17 mouse cellular contexts compared by ENCODE assay signal in genomic region chr2:160207226-160207625, GRCm38 (mm10).
DNase-seq lines count a peak whose midpoint lies in the region; ATAC-seq and TF ChIP-seq lines count a peak whose summit lies in the region.
"Had no signal": no experiment of that assay in that cellular context is flagged by ENCODE, and none has a peak within 500 bp of the region (broad histone marks: within the 10 kb centered on the region; RNA-seq: fewer than 3 reads in every experiment).

No protein-coding gene starts in this region.

- H3K27me3 ChIP-seq in heart, postnatal 0 days (ENCODE audit: control insufficient read depth, insufficient read depth, low read length) = no peaks in the 10 kb centered on the region
- H3K27me3 ChIP-seq in thymus, adult 2 months (ENCODE audit: control insufficient read depth, insufficient read depth, low read length) = no peaks in the 10 kb centered on the region
- peaks cover 16% of the 10 kb centered on the region; the same call in 1 of the 2 replicates for H3K27me3 ChIP-seq in limb, embryonic 10.5 days (ENCODE audit: low read depth, poor library complexity, severe bottlenecking)
- no peaks in the 10 kb centered on the region for H3K27me3 ChIP-seq in hindbrain, embryonic 14.5 days (ENCODE audit: control insufficient read depth, insufficient read depth, low read length)
- H3K27me3 ChIP-seq: heart, embryonic 13.5 days had no signal

- ATAC-seq in heart, postnatal 0 days (ENCODE audit: insufficient read depth, low read depth) = no peak
- ATAC-seq in hindbrain, embryonic 14.5 days (ENCODE audit: low FRiP score) = no peak

- peak; percentile 16 for TF ChIP-seq CTCF in heart, postnatal 0 days (IDR thresholded peaks at IDR 0.05; ENCODE audit: low read depth)
- no peak for TF ChIP-seq CTCF in thymus, adult 2 months (IDR thresholded peaks at IDR 0.05; ENCODE audit: borderline replicate concordance, control insufficient read depth, extremely low read depth, insufficient read depth, low read length, poor library complexity)

- no peak for DNase-seq in heart, postnatal 0 days (ENCODE audit: low spot score)
- DNase-seq in heart, postnatal 4 days = no peak
- DNase-seq in thymus, postnatal 4 days = peak; percentile 11
- no peak for DNase-seq in thymus, adult 2 months
- peak; percentile 27 to 83 for DNase-seq in left cerebral cortex, postnatal 25 days (ENCODE audit: low spot score in 2 of 2)
- no peak for DNase-seq in gastrocnemius, postnatal 14 days
- no peak for DNase-seq in limb, embryonic 10.5 days (ENCODE audit: low spot score)
- DNase-seq in hindbrain, embryonic 14.5 days (ENCODE audit: low spot score) = no peak
- DNase-seq: cerebellum, adult 18-20 months; gastrocnemius, postnatal 25 days; kidney, adult 11 months; kidney, postnatal 36 days; lung, embryonic 14.5 days; midbrain, embryonic 14.5 days had no signal

- no peak overlapping the region for H3K4me2 ChIP-seq in heart, postnatal 0 days (ENCODE audit: low read depth, low read length)
- H3K4me2 ChIP-seq in hindbrain, embryonic 14.5 days (replicated peaks) = no peak overlapping the region
- H3K4me2 ChIP-seq: heart, embryonic 13.5 days; liver, embryonic 11.5 days; lung, embryonic 14.5 days had no signal

- no peak for TF ChIP-seq EP300 in heart, postnatal 0 days (IDR thresholded peaks at IDR 0.05; ENCODE audit: low read depth)

- H3K4me1 ChIP-seq in heart, postnatal 0 days (ENCODE audit: control insufficient read depth, insufficient read depth) = no peaks in the 10 kb centered on the region
- H3K4me1 ChIP-seq in thymus, adult 2 months (replicated peaks; ENCODE audit: control insufficient read depth, insufficient read depth, low read length) = no peaks in the 10 kb centered on the region
- H3K4me1 ChIP-seq in limb, embryonic 10.5 days = peaks cover 21% of the 10 kb centered on the region
- H3K4me1 ChIP-seq in hindbrain, embryonic 14.5 days (replicated peaks; ENCODE audit: control insufficient read depth, insufficient read depth, low read length) = no peaks in the 10 kb centered on the region
- H3K4me1 ChIP-seq: forebrain, embryonic 10.5 days; heart, embryonic 13.5 days had no signal

- no peak overlapping the region for H3K4me3 ChIP-seq in heart, postnatal 0 days (ENCODE audit: low read depth, low read length)
- no peak overlapping the region for H3K4me3 ChIP-seq in thymus, adult 2 months (ENCODE audit: control insufficient read depth, insufficient read depth, low read length)
- no peak overlapping the region for H3K4me3 ChIP-seq in limb, embryonic 10.5 days
- no peak overlapping the region for H3K4me3 ChIP-seq in hindbrain, embryonic 14.5 days (replicated peaks; ENCODE audit: low read length)
- H3K4me3 ChIP-seq: forebrain, embryonic 10.5 days; heart, embryonic 13.5 days had no signal

- no peak overlapping the region for H3K9ac ChIP-seq in heart, postnatal 0 days (replicated peaks; ENCODE audit: low read depth, low read length)
- no peak overlapping the region for H3K9ac ChIP-seq in hindbrain, embryonic 14.5 days
- H3K9ac ChIP-seq: heart, embryonic 13.5 days; lung, embryonic 14.5 days had no signal

- WGBS in heart, postnatal 0 days = 57% methylated on average over 4 of the region's 4 CpGs
- WGBS in thymus, adult 2 months = 63% methylated on average over 4 of the region's 4 CpGs
- 57% methylated on average over 4 of the region's 4 CpGs for WGBS in limb, embryonic 10.5 days
- 77% methylated on average over 4 of the region's 4 CpGs for WGBS in hindbrain, embryonic 14.5 days

- intact Hi-C loops in left cerebral cortex, postnatal 25 days (cut with DNase I) = no loop called here
- intact Hi-C loops in gastrocnemius, postnatal 14 days (cut with DNase I; ENCODE audit: low total_unique reads) = no loop called here

- H3K9me3 ChIP-seq in heart, postnatal 0 days (replicated peaks; ENCODE audit: control insufficient read depth, low read length) = no peaks in the 10 kb centered on the region
- H3K9me3 ChIP-seq in limb, embryonic 10.5 days (replicated peaks) = no peaks in the 10 kb centered on the region
- H3K9me3 ChIP-seq in hindbrain, embryonic 14.5 days (ENCODE audit: control insufficient read depth, low read length) = no peaks in the 10 kb centered on the region
- H3K9me3 ChIP-seq: forebrain, embryonic 10.5 days; heart, embryonic 13.5 days had no signal

- H3K27ac ChIP-seq in heart, postnatal 0 days (ENCODE audit: low read depth) = no peak overlapping the region
- no peak overlapping the region for H3K27ac ChIP-seq in thymus, adult 2 months (ENCODE audit: control insufficient read depth, insufficient read depth, low read length)
- no peak overlapping the region for H3K27ac ChIP-seq in limb, embryonic 10.5 days
- H3K27ac ChIP-seq in hindbrain, embryonic 14.5 days = no peak overlapping the region
- H3K27ac ChIP-seq: forebrain, embryonic 10.5 days; heart, embryonic 13.5 days had no signal

- H3K36me3 ChIP-seq in heart, postnatal 0 days (replicated peaks; ENCODE audit: control insufficient read depth, insufficient read depth, low read length) = no peaks in the 10 kb centered on the region
- H3K36me3 ChIP-seq in thymus, adult 2 months (ENCODE audit: control insufficient read depth, insufficient read depth, low read length) = no peaks in the 10 kb centered on the region
- no peaks in the 10 kb centered on the region for H3K36me3 ChIP-seq in limb, embryonic 10.5 days
- H3K36me3 ChIP-seq in hindbrain, embryonic 14.5 days (replicated peaks; ENCODE audit: control insufficient read depth, insufficient read depth) = no peaks in the 10 kb centered on the region
- H3K36me3 ChIP-seq: forebrain, embryonic 10.5 days; heart, embryonic 13.5 days had no signal

- TF ChIP-seq POLR2A in thymus, adult 2 months (IDR thresholded peaks at IDR 0.05; ENCODE audit: control insufficient read depth, extremely low read depth, insufficient read depth, low read length, poor library complexity) = no peak

Comparison
In these comparisons a context has a peak if more than half of its experiments do, and no peak if none do; other contexts are left out.
1. DNase-seq: peak in thymus, postnatal 4 days (single experiment) and left cerebral cortex, postnatal 25 days (2 of 2); none in heart, postnatal 0 days (single experiment), heart, postnatal 4 days (single experiment), thymus, adult 2 months (single experiment), gastrocnemius, postnatal 14 days (single experiment), limb, embryonic 10.5 days (single experiment) and hindbrain, embryonic 14.5 days (single experiment).